Mouse (Mus musculus): ENCODE results near the gene Plekha7. TPM values are rescaled to one million over a fixed set of nuclear protein-coding genes. Genes with fewer than 3 reads are reported as not detected.
A peak's percentile ranks its signal among the peaks of the same experiment; 100 is the strongest.

Plekha7 gene
- total RNA-seq, 1 experiment = 38.0 TPM

GRCm38 (mm10) chr7:116156072-116156893, 151.9 kb downstream of the Plekha7 start:
- in situ Hi-C loops (cut with MboI; ENCODE audit: low sequenced_read_pairs in 2 of 2, unreplicated experiment in 2 of 2) = no loop called here
- H3K27ac ChIP-seq (ENCODE audit: insufficient read depth, low read depth, low read length, poor library complexity, severe bottlenecking) = no peak overlapping the region
- peaks cover 52% of the 10 kb centered on the region for H3K36me3 ChIP-seq (ENCODE audit: control insufficient read depth, insufficient read depth, low read length, poor library complexity, severe bottlenecking)
- TF ChIP-seq MAFK (IDR thresholded peaks at IDR 0.05; ENCODE audit: insufficient read depth, low read depth, low read length) = no peak
- 0 out of 2 replicates have a peak, but pooled peaks have one; percentile 2 for TF ChIP-seq ZC3H11A (IDR thresholded peaks at IDR 0.05; ENCODE audit: borderline replicate concordance, low read depth, low read length)
- no peaks in the 10 kb centered on the region for H3K9me3 ChIP-seq (ENCODE audit: control insufficient read depth, insufficient read depth, low read depth, low read length)
- H3K4me3 ChIP-seq (ENCODE audit: insufficient read depth in 1 of 2, low read depth in 1 of 2, low read length in 2 of 2, poor library complexity in 1 of 2, severe bottlenecking in 1 of 2) = peak overlapping the region; percentile 26 to 52; a peak in 3 of 4 replicates
- no peaks in the 10 kb centered on the region; a peak in 1 of 4 replicates for H3K4me1 ChIP-seq (ENCODE audit: control insufficient read depth in 2 of 2, insufficient read depth in 2 of 2, low read length in 2 of 2, poor library complexity in 1 of 2)
- H3K9ac ChIP-seq (ENCODE audit: insufficient read depth, low read depth, low read length, poor library complexity, severe bottlenecking) = peak overlapping the region; percentile 15; the same call in 1 of the 2 replicates
- DNase-seq (ENCODE audit: low read depth, low spot score) = peak; percentile 58

- TF ChIP-seq MAFK (IDR thresholded peaks at IDR 0.05; ENCODE audit: insufficient read depth, low read depth, low read length) = no peak
- no peak for TF ChIP-seq ZNF384 (IDR thresholded peaks at IDR 0.05; ENCODE audit: low read depth, low read length)
- TF ChIP-seq HCFC1 (IDR thresholded peaks at IDR 0.05; ENCODE audit: borderline replicate concordance, insufficient read depth, low read length) = no peak
- no peak for TF ChIP-seq CHD2 (IDR thresholded peaks at IDR 0.05; ENCODE audit: low read depth, low read length)
- TF ChIP-seq ZC3H11A (IDR thresholded peaks at IDR 0.05; ENCODE audit: borderline replicate concordance, low read depth, low read length) = no peak
- in situ Hi-C loops (cut with MboI; ENCODE audit: low sequenced_read_pairs in 2 of 2, unreplicated experiment in 2 of 2) = no loop called here
- H3K36me3 ChIP-seq (ENCODE audit: control insufficient read depth, insufficient read depth, low read length, poor library complexity, severe bottlenecking) = peaks cover 50% of the 10 kb centered on the region
Measured at GRCm38 (mm10) chr7:116153781-116154368, 154.3 kb downstream of the Plekha7 start.

DNA sequence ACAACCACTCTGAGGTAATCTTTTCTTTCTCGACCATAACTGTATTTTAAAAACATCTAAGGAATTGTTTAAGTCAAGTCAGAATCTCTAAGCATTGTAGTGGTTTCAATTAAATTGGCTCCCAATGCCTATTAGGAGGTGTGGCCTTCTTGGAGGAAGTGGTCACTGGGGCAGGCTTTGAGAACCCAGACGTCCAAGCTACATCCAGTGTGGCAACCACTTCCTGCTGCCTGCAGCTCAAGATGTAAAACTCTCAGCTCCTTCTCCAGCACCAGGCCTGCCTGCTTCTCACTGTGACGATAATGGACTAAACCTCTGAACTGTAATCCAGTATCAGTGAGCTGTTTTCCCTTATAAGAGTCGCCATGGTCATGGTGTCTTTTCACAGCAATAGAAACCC, 158.6 kb downstream of the Plekha7 start:
- no peak for DNase-seq (ENCODE audit: low read depth, low spot score)
- Histone ChIP-seq H3K4me1 (ENCODE audit: control insufficient read depth in 2 of 2, insufficient read depth in 2 of 2, low read length in 2 of 2, poor library complexity in 1 of 2) (no peaks in the 10 kb centered on the region), H3K36me3 (ENCODE audit: control insufficient read depth, insufficient read depth, low read length, poor library complexity, severe bottlenecking) (peaks cover 33% of the 10 kb centered on the region; the same call in 1 of the 2 replicates), H3K27ac (ENCODE audit: insufficient read depth, low read depth, low read length, poor library complexity, severe bottlenecking) (no peak overlapping the region), H3K9me3 (ENCODE audit: control insufficient read depth, insufficient read depth, low read depth, low read length) (no peaks in the 10 kb centered on the region), H3K9ac (ENCODE audit: insufficient read depth, low read depth, low read length, poor library complexity, severe bottlenecking) (no peak overlapping the region), H3K4me3 (ENCODE audit: insufficient read depth in 1 of 2, low read depth in 1 of 2, low read length in 2 of 2, poor library complexity in 1 of 2, severe bottlenecking in 1 of 2) (no peak overlapping the region)
- TF ChIP-seq MAFK (IDR thresholded peaks at IDR 0.05; ENCODE audit: insufficient read depth, low read depth, low read length) (no peak), CHD2 (IDR thresholded peaks at IDR 0.05; ENCODE audit: low read depth, low read length) (no peak), ZC3H11A (IDR thresholded peaks at IDR 0.05; ENCODE audit: borderline replicate concordance, low read depth, low read length) (no peak), HCFC1 (IDR thresholded peaks at IDR 0.05; ENCODE audit: borderline replicate concordance, insufficient read depth, low read length) (no peak), ZNF384 (IDR thresholded peaks at IDR 0.05; ENCODE audit: low read depth, low read length) (no peak)
- in situ Hi-C loops (cut with MboI; ENCODE audit: low sequenced_read_pairs in 2 of 2, unreplicated experiment in 2 of 2) = no loop called here

More at GRCm38 (mm10) chr7:116153781-116154368, 154.3 kb downstream of the Plekha7 start:
- H3K4me1 ChIP-seq (ENCODE audit: control insufficient read depth in 2 of 2, insufficient read depth in 2 of 2, low read length in 2 of 2, poor library complexity in 1 of 2) = no peaks in the 10 kb centered on the region; a peak in 1 of 4 replicates
- no peak overlapping the region for H3K27ac ChIP-seq (ENCODE audit: insufficient read depth, low read depth, low read length, poor library complexity, severe bottlenecking)
- H3K9me3 ChIP-seq (ENCODE audit: control insufficient read depth, insufficient read depth, low read depth, low read length) = no peaks in the 10 kb centered on the region
- no peak overlapping the region for H3K4me3 ChIP-seq (ENCODE audit: insufficient read depth in 1 of 2, low read depth in 1 of 2, low read length in 2 of 2, poor library complexity in 1 of 2, severe bottlenecking in 1 of 2)
- DNase-seq (ENCODE audit: low read depth, low spot score) = no peak
- no peak overlapping the region for H3K9ac ChIP-seq (ENCODE audit: insufficient read depth, low read depth, low read length, poor library complexity, severe bottlenecking)

GRCm38 (mm10) chr7:116147114-116147513, 161.1 kb downstream of the Plekha7 start:
- DNase-seq (ENCODE audit: low read depth, low spot score) = no peak
- no peak overlapping the region for H3K27ac ChIP-seq (ENCODE audit: insufficient read depth, low read depth, low read length, poor library complexity, severe bottlenecking)
- in situ Hi-C loops (cut with MboI; ENCODE audit: low sequenced_read_pairs in 2 of 2, unreplicated experiment in 2 of 2) = no loop called here
- H3K9ac ChIP-seq (ENCODE audit: insufficient read depth, low read depth, low read length, poor library complexity, severe bottlenecking) = no peak overlapping the region
- H3K36me3 ChIP-seq (ENCODE audit: control insufficient read depth, insufficient read depth, low read length, poor library complexity, severe bottlenecking) = peaks cover 29% of the 10 kb centered on the region
- H3K4me1 ChIP-seq (ENCODE audit: control insufficient read depth in 2 of 2, insufficient read depth in 2 of 2, low read length in 2 of 2, poor library complexity in 1 of 2) = peaks cover 0 to 2% of the 10 kb centered on the region in 2 experiments; a peak in 1 of 4 replicates
- no peak overlapping the region for H3K4me3 ChIP-seq (ENCODE audit: insufficient read depth in 1 of 2, low read depth in 1 of 2, low read length in 2 of 2, poor library complexity in 1 of 2, severe bottlenecking in 1 of 2)
- H3K9me3 ChIP-seq (ENCODE audit: control insufficient read depth, insufficient read depth, low read depth, low read length) = no peaks in the 10 kb centered on the region
- TF ChIP-seq ZC3H11A (IDR thresholded peaks at IDR 0.05; ENCODE audit: borderline replicate concordance, low read depth, low read length) = no peak
- no peak for TF ChIP-seq HCFC1 (IDR thresholded peaks at IDR 0.05; ENCODE audit: borderline replicate concordance, insufficient read depth, low read length)
- TF ChIP-seq MAFK (IDR thresholded peaks at IDR 0.05; ENCODE audit: insufficient read depth, low read depth, low read length) = no peak
- TF ChIP-seq ZNF384 (IDR thresholded peaks at IDR 0.05; ENCODE audit: low read depth, low read length) = no peak
- TF ChIP-seq CHD2 (IDR thresholded peaks at IDR 0.05; ENCODE audit: low read depth, low read length) = no peak

Measured in ES-E14 (cell line).